Mouse (Mus musculus): ENCODE measurements at regions not wholly inside any gene's neighbourhood (a gene's known extent, or its start where the extent isn't known, plus 50 kb on each side); places are given as distances from the start of the nearest gene placed in this dataset.

DNA sequence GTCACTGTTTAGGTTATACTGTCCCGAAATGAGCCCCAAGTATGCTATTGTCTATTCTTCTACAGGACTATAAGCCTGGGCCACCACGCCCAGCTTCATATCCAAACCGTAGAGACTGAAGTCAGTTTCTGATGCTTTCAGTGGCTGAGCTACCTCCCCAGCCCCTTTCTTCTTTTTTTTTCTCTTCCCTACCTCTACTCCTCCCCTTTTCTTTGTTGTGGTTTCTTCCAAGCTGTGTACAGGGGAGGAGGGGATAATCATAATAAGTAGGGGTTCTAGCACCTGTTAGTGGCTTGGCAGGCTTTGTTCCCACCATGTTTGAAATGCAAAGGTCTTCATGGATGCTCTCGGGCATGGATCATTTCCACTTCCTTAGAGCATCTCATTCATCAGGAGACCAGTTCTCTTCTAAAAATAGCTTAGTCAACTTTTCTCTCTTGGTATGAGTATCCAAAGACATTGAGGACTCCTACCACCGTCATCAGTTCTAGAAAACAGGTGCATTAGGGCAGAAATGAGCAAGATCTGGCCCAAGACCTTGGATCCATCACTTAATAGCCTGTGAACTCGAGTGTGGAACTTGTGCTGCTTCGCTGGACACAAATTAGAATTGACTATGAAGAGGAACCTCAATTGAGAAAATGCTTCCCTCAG, 1383.5 kb downstream of the Gsdmc2 start:
- DNase-seq = no peak

DNA sequence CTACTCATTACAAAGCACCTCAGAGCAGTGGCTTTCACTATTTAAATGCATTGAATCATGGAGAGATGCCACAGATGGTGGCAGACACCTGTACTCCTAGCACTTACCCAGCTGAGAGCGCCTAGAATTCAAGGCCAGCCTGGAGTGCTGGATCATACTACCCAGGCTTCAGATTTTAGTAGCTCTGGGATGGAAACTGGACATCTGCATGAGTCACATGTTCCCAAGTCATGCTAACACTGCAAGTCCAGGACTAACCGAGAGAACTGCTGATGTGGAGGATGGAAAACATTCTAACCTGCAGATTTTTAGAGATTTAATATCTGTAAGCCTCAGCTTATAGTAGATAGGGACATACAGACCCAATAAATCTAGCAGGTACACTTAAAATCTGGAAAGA, 1384.3 kb downstream of the Gsdmc2 start:
- DNase-seq = no peak

DNA sequence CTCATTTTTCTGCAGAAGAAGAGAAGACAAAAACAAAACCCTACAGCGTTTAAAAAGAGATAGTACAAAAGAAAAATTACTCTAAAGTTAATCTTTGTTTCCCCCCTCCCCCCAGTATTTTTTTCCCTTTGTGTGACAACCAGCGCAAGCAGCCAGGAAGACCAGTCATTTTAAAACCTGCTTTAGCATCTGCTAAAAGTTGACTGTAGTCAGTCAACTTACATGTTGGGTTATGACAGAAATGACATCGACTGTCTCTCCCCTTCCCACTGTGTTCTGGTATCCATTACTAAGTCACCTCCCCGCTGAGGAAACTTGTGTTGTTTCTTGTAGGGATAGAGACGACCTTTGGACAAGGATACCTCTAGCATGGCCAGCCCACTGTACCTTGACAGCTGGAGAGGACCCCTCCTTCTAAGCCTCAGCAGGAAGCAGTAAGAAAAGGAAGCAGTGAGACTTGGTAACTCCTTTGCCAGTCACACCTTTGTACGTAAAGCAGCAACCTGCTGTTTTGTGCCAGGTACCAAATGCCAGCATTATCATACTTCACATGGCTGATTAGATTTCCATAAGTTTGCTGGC, 1384.9 kb downstream of the Gsdmc2 start:
- DNase-seq = no peak

DNA sequence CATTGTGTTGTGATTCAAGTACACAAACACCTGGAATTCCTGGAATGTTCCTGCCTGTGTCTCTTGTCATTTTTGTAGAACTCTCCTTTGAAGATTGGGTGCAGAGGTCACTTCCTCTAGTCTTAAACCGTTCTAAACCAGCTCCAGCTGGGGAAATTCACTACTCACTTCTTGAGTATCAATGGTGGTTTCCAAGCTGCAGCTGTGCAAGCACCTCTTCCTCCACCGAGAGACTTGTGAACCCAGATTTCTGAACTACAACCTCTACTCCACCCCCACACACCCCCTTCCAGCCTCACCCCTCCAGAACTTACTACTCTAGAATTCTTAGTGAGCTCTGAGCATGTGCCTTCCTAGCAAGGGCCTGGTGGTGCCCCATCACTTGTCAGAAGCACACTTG, 1387.0 kb downstream of the Gsdmc2 start:
- no peak for DNase-seq

DNA sequence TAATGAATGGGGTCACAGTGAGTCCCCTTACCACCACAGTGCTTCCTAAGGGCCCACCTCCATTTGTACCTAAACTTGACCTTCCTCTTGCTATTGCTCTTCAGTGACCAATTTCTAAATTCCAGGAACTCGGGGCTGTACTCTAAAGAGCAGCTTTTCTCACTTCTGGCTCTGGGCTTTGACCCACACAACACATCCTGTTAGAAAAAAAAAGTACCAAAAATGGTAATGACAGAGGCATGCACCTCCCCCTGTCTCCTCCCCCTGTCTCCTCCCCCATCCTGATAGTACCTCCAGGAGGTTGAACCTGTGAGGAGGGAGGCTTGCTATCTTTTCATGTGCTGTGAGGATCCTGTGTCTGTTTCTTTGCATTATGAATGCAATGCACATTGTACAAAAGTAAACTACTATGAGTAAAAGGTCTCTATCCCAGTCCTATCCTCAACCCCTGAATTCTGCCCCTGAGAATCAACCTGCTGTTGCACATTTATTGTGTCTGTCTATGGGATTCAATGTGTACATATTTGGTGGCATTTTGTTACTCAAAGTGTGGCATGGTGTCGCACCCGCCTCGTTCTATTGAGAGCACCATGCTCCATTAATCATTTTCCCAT, 1387.8 kb downstream of the Gsdmc2 start:
- no peak for DNase-seq

DNA sequence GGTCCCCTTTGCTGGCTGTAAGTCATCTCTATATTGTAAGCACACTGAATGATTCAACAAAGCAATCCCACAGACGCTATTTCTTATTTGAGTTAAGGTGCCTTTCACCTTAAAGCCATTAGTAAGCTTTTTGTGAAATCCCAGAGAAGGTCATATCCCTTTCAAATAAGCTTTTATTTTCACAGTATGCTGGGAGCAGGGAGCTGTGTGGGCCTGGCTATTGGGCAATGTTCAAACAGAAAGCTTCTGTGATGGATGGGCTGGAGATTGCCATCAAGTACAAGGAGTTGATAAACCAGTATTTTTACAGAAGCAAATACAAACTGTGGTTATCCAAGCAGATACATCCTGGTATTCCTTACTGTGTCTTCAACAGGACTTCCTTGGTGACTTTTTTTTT, 1389.0 kb downstream of the Gsdmc2 start:
- DNase-seq = no peak

DNA sequence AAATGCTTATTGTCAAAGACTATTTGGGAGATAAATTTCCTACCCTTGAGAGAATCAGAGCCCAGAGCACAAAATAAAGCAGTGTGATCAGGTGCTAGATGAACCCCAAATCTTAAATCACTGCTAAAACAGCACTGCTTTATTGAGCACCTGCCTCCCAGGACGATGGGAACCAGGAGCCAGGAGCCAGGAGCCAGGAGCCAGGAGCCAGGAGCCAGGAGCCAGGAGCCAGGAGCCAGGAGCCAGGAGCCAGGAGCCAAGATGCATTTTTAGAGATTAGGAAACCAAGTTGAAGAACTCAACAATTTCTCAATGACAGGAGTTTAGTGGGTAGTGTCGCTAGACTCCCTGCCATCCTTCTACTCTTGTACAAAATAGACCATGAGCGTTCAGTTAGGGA, 1396.9 kb downstream of the Gsdmc2 start:
- peak in 1 of 2 experiments; percentile 7 for DNase-seq

- DNase-seq = no peak
Observed at GRCm38 (mm10) chr15:62439211-62439610, 1405.8 kb downstream of the Gsdmc2 start.

GRCm38 (mm10) chr15:62436631-62437030, 1408.3 kb downstream of the Gsdmc2 start:
- no peak for DNase-seq

- no peak for DNase-seq
Observed at GRCm38 (mm10) chr15:62435141-62435680, 1409.8 kb downstream of the Gsdmc2 start.

DNA sequence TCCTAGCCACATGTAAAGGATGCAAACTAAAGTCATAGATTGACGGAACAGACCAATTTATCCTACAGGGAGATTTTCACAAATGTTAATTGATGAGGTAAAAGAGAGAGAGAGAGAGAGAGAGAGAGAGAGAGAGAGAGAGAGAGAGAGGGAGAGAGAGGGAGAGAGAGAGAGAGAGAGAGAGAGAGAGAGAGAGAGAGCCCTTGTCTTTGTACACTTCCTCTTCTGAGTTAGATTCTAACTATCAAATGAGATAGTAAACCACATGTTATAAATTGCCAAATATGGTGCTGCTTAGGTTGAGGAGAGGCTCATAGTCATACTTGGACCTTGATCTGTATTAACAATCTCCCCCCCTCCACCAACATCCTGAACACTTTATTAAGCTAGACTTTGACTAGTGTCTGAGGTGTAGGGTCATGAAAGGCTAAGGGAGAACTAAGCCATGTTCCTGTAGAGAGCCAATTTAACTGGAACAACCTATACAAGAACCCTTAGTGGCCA, 1412.2 kb downstream of the Gsdmc2 start:
- DNase-seq = no peak

DNA sequence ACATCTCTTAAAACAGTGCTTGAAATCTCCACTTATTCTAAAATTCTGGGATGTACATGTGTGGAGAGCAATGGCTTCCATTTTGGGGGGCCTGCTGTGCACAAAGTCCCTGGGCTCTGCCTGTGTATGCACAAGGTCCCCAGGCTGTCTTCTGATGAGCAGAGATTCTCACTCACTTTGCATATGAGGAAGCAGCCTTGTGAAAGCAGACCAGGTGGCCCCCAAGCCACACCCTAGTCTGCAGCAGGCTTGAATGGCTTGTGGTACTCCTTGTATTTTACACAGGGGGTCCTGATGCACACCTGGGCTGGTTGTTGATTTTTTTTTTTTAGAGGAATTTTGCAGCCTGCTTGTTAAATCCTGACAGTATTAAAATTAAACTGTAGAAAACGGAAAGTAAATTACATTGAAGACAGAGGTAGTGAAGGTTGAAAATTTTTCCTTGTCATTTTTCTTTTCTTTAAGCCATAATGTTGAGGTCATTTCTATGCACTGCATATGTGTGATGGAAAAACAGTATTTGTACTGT, 1413.8 kb downstream of the Gsdmc2 start:
- DNase-seq = no peak

GRCm38 (mm10) chr15:62422995-62423394, 1422.0 kb downstream of the Gsdmc2 start:
- no peak for DNase-seq

DNA sequence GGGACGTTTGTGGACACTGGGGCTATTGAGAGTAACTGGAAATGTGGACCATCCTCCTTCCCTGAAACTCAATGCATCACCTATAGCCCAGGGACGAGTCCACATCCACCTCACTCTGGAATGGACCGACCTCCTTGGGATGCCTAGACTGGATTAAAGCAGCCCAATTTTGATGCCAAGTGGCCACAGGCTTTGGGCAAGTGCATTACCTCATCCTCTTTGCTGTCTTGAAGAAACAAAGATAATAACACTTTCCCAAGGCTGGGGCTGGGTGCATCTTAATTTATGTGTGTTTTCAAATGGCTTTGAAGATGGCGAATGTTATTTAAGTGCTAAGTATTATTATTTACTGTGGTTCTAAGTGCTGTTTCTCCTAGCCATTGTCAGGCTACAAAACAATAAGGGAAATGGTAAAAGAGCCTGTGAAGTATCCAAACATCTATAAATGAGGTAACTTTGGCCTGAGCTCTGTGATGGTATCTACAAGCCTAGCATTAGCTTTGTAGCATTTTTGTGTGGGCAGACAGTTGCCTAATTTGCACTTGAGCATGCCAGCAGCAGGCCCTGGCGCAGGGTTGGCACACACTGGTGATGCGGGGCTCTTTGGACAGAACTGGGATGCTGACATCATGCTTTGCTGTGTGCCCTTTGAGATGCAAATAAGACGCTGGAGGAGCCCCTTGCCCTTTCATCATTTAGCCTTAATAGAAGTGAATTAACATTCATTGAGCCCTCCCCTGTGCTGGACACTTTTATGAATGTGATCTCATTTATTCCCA, 1423.7 kb downstream of the Gsdmc2 start:
- DNase-seq = no peak

DNA sequence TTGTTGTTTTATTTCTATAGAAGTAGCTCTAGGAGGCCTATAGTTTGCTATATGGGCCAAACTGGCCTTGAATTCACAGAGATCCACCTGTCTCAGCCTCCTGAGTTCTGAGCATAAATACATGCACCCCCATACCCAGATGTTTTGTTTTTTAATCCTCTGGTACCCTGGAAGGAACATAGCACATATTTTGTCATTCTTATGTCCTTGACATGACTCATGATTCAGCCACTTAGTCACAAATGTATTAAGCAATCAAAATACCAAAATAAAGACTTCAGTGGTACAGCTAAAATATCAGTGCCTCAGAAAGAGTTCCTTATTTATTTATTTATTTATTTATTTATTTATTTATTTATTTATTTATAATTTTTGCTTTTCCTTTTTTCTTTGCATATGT, 1428.3 kb downstream of the Gsdmc2 start:
- no peak for DNase-seq

- no peak for DNase-seq
Observed at GRCm38 (mm10) chr15:62413694-62414093, 1431.3 kb downstream of the Gsdmc2 start.

- DNase-seq = no peak
Observed at GRCm38 (mm10) chr15:62402142-62402541, 1442.8 kb downstream of the Gsdmc2 start.

GRCm38 (mm10) chr15:62400984-62401609, 1443.9 kb downstream of the Gsdmc2 start:
- no peak for DNase-seq

GRCm38 (mm10) chr15:62399381-62399780, 1445.6 kb downstream of the Gsdmc2 start:
- no peak for DNase-seq

- DNase-seq = no peak
Observed at GRCm38 (mm10) chr15:62397009-62397408, 1448.0 kb downstream of the Gsdmc2 start.

GRCm38 (mm10) chr15:62395377-62395776, 1449.6 kb downstream of the Gsdmc2 start:
- DNase-seq = no peak

GRCm38 (mm10) chr15:62393416-62393815, 1451.6 kb downstream of the Gsdmc2 start:
- no peak for DNase-seq

Data from cerebellum, adult 18-20 months (tissue).